Mouse (Mus musculus): Measurements from ENCODE around the gene Zcchc2. TPM values are rescaled to one million over a fixed set of nuclear protein-coding genes. Genes with fewer than 3 reads are reported as not detected.

The Zcchc2 gene
- total RNA-seq, 2 experiments from 2014 or later: 7.7 to 8.9 TPM

- DNase-seq (ENCODE audit: low spot score in 2 of 2): no peak
These were observed 41.7 kb downstream of the Zcchc2 start for GRCm38 (mm10) chr1:106031908-106032307.

GRCm38 (mm10) chr1:106034776-106035175, 44.6 kb downstream of the Zcchc2 start:
- DNase-seq (ENCODE audit: low spot score in 2 of 2): no peak

- peak; percentile 54 to 61 for DNase-seq (ENCODE audit: low spot score in 2 of 2)
These were observed 46.8 kb downstream of the Zcchc2 start for GRCm38 (mm10) chr1:106036861-106037599.

- DNase-seq (ENCODE audit: low spot score in 2 of 2): no peak
These were observed 49.1 kb downstream of the Zcchc2 start for GRCm38 (mm10) chr1:106039326-106039725.

- no peak for DNase-seq (ENCODE audit: low spot score in 2 of 2)
These were observed 50.1 kb downstream of the Zcchc2 start for GRCm38 (mm10) chr1:106040271-106040670.

- DNase-seq (ENCODE audit: low spot score in 2 of 2): no peak
These were observed 52.0 kb downstream of the Zcchc2 start for GRCm38 (mm10) chr1:106042221-106042620.

GRCm38 (mm10) chr1:106043053-106043820, 53.0 kb downstream of the Zcchc2 start:
- peak in 1 of 2 experiments; percentile 35 for DNase-seq (ENCODE audit: low spot score in 2 of 2)

- no peak for DNase-seq (ENCODE audit: low spot score in 2 of 2)
These were observed 58.8 kb downstream of the Zcchc2 start for GRCm38 (mm10) chr1:106049036-106049435.

- no peak for DNase-seq (ENCODE audit: low spot score in 2 of 2)
These were observed 64.8 kb downstream of the Zcchc2 start for GRCm38 (mm10) chr1:106054978-106055377.

GRCm38 (mm10) chr1:106058355-106058754, 68.1 kb downstream of the Zcchc2 start:
- no peak for DNase-seq (ENCODE audit: low spot score in 2 of 2)

GRCm38 (mm10) chr1:106059516-106060277, 69.5 kb downstream of the Zcchc2 start:
- DNase-seq (ENCODE audit: low spot score in 2 of 2): no peak

- peak in 1 of 2 experiments; percentile 3 for DNase-seq (ENCODE audit: low spot score in 2 of 2)
These were observed 71.1 kb downstream of the Zcchc2 start for GRCm38 (mm10) chr1:106061185-106061910.

- DNase-seq (ENCODE audit: low spot score in 2 of 2): no peak
These were observed 72.8 kb downstream of the Zcchc2 start for GRCm38 (mm10) chr1:106062891-106063590.

GRCm38 (mm10) chr1:106063591-106064170, 73.5 kb downstream of the Zcchc2 start:
- DNase-seq (ENCODE audit: low spot score in 2 of 2): no peak

GRCm38 (mm10) chr1:106064291-106064690, 74.1 kb downstream of the Zcchc2 start:
- no peak for DNase-seq (ENCODE audit: low spot score in 2 of 2)

GRCm38 (mm10) chr1:106064711-106065110, 74.5 kb downstream of the Zcchc2 start:
- no peak for DNase-seq (ENCODE audit: low spot score in 2 of 2)

- DNase-seq (ENCODE audit: low spot score in 2 of 2): peak in 1 of 2 experiments; percentile 26
These were observed 75.5 kb downstream of the Zcchc2 start for GRCm38 (mm10) chr1:106065679-106066078.

- DNase-seq (ENCODE audit: low spot score in 2 of 2): no peak
These were observed 77.1 kb downstream of the Zcchc2 start for GRCm38 (mm10) chr1:106067306-106067705.

- DNase-seq (ENCODE audit: low spot score in 2 of 2): no peak
These were observed 79.8 kb downstream of the Zcchc2 start for GRCm38 (mm10) chr1:106069867-106070543.
